Mouse (Mus musculus): Measurements from ENCODE around the gene Psme2. TPM values are rescaled to one million over a fixed set of nuclear protein-coding genes. Genes with fewer than 3 reads are reported as not detected.

Psme2 gene
- polyA plus RNA-seq, 1 experiment from 2014 or later, result 226 TPM

- ATAC-seq (ENCODE audit: low FRiP score, low TSS enrichment), result no peak
- Histone ChIP-seq H3K36me3 (ENCODE audit: insufficient read depth, low read length) (no peaks in the 10 kb centered on the region), H3K4me1 (ENCODE audit: insufficient read depth, low read length) (peaks cover 18% of the 10 kb centered on the region), H3K9me3 (ENCODE audit: low read length) (no peaks in the 10 kb centered on the region), H3K27ac (ENCODE audit: low read length) (peak overlapping the region; percentile 85), H3K4me2 (replicated peaks; ENCODE audit: low read depth, low read length) (no peak overlapping the region), H3K9ac (replicated peaks; ENCODE audit: low read length) (no peak overlapping the region), H3K4me3 (ENCODE audit: low read length) (no peak overlapping the region), H3K27me3 (ENCODE audit: insufficient read depth, low read length) (no peaks in the 10 kb centered on the region)
- 24% methylated on average over 5 of the region's 5 CpGs for WGBS
Measured at GRCm38 (mm10) chr14:55557003-55557402, 33.9 kb downstream of the Psme2 start.

- H3K9me3 ChIP-seq (ENCODE audit: low read length), result no peaks in the 10 kb centered on the region
- WGBS, result 90% methylated on average over 3 of the region's 3 CpGs
- no peak overlapping the region for H3K4me3 ChIP-seq (ENCODE audit: low read length)
- peaks cover 7% of the 10 kb centered on the region; the same call in 1 of the 2 replicates for H3K4me1 ChIP-seq (ENCODE audit: insufficient read depth, low read length)
- H3K36me3 ChIP-seq (ENCODE audit: insufficient read depth, low read length), result no peaks in the 10 kb centered on the region
- no peak overlapping the region for H3K9ac ChIP-seq (replicated peaks; ENCODE audit: low read length)
- no peaks in the 10 kb centered on the region for H3K27me3 ChIP-seq (ENCODE audit: insufficient read depth, low read length)
- H3K27ac ChIP-seq (ENCODE audit: low read length), result no peak overlapping the region
- no peak for ATAC-seq (ENCODE audit: low FRiP score, low TSS enrichment)
- H3K4me2 ChIP-seq (replicated peaks; ENCODE audit: low read depth, low read length), result no peak overlapping the region
Measured at GRCm38 (mm10) chr14:55555788-55556187, 35.1 kb downstream of the Psme2 start.

- Histone ChIP-seq H3K4me3 (ENCODE audit: low read length) (no peak overlapping the region), H3K27me3 (ENCODE audit: insufficient read depth, low read length) (no peaks in the 10 kb centered on the region), H3K36me3 (ENCODE audit: insufficient read depth, low read length) (0 out of 2 replicates have a peak, but pooled peaks cover 6% of the 10 kb centered on the region), H3K9me3 (ENCODE audit: low read length) (no peaks in the 10 kb centered on the region), H3K27ac (ENCODE audit: low read length) (no peak overlapping the region), H3K4me2 (replicated peaks; ENCODE audit: low read depth, low read length) (no peak overlapping the region), H3K4me1 (ENCODE audit: insufficient read depth, low read length) (peaks cover 7% of the 10 kb centered on the region; the same call in 1 of the 2 replicates), H3K9ac (replicated peaks; ENCODE audit: low read length) (no peak overlapping the region)
- no peak for ATAC-seq (ENCODE audit: low FRiP score, low TSS enrichment)
Measured at GRCm38 (mm10) chr14:55554635-55555034, 36.3 kb downstream of the Psme2 start.

- Histone ChIP-seq H3K4me3 (ENCODE audit: low read length) (no peak overlapping the region), H3K9ac (replicated peaks; ENCODE audit: low read length) (no peak overlapping the region), H3K27ac (ENCODE audit: low read length) (no peak overlapping the region), H3K9me3 (ENCODE audit: low read length) (no peaks in the 10 kb centered on the region), H3K27me3 (ENCODE audit: insufficient read depth, low read length) (no peaks in the 10 kb centered on the region), H3K36me3 (ENCODE audit: insufficient read depth, low read length) (peaks cover 27% of the 10 kb centered on the region), H3K4me2 (replicated peaks; ENCODE audit: low read depth, low read length) (no peak overlapping the region), H3K4me1 (ENCODE audit: insufficient read depth, low read length) (no peaks in the 10 kb centered on the region)
- 94% methylated on average over 8 of the region's 8 CpGs for WGBS
- ATAC-seq (ENCODE audit: low FRiP score, low TSS enrichment), result no peak
Measured at GRCm38 (mm10) chr14:55551794-55552193, 39.1 kb downstream of the Psme2 start.

GRCm38 (mm10) chr14:55551347-55551746 is 39.6 kb downstream of the Psme2 start:
- H3K27ac ChIP-seq (ENCODE audit: low read length), result no peak overlapping the region
- no peak overlapping the region for H3K4me3 ChIP-seq (ENCODE audit: low read length)

GRCm38 (mm10) chr14:55550191-55550590 is 40.7 kb downstream of the Psme2 start:
- Histone ChIP-seq H3K27ac (ENCODE audit: low read length) (no peak overlapping the region), H3K9ac (replicated peaks; ENCODE audit: low read length) (no peak overlapping the region), H3K4me2 (replicated peaks; ENCODE audit: low read depth, low read length) (no peak overlapping the region), H3K27me3 (ENCODE audit: insufficient read depth, low read length) (no peaks in the 10 kb centered on the region), H3K4me3 (ENCODE audit: low read length) (no peak overlapping the region), H3K4me1 (ENCODE audit: insufficient read depth, low read length) (no peaks in the 10 kb centered on the region), H3K9me3 (ENCODE audit: low read length) (no peaks in the 10 kb centered on the region), H3K36me3 (ENCODE audit: insufficient read depth, low read length) (peaks cover 41% of the 10 kb centered on the region)
- WGBS, result 92% methylated on average over 6 of the region's 6 CpGs
- ATAC-seq (ENCODE audit: low FRiP score, low TSS enrichment), result no peak

More at GRCm38 (mm10) chr14:55551347-55551746, 39.6 kb downstream of the Psme2 start:
- no peak overlapping the region for H3K9ac ChIP-seq (replicated peaks; ENCODE audit: low read length)
- no peak for ATAC-seq (ENCODE audit: low FRiP score, low TSS enrichment)
- no peaks in the 10 kb centered on the region for H3K4me1 ChIP-seq (ENCODE audit: insufficient read depth, low read length)
- peaks cover 31% of the 10 kb centered on the region for H3K36me3 ChIP-seq (ENCODE audit: insufficient read depth, low read length)
- 67% methylated on average over 5 of the region's 5 CpGs for WGBS
- no peaks in the 10 kb centered on the region for H3K27me3 ChIP-seq (ENCODE audit: insufficient read depth, low read length)
- no peaks in the 10 kb centered on the region for H3K9me3 ChIP-seq (ENCODE audit: low read length)
- no peak overlapping the region for H3K4me2 ChIP-seq (replicated peaks; ENCODE audit: low read depth, low read length)

GRCm38 (mm10) chr14:55544334-55544733 is 46.6 kb downstream of the Psme2 start:
- no peak overlapping the region for H3K4me3 ChIP-seq (ENCODE audit: low read length)
- no peak overlapping the region for H3K4me2 ChIP-seq (replicated peaks; ENCODE audit: low read depth, low read length)
- H3K36me3 ChIP-seq (ENCODE audit: insufficient read depth, low read length), result peaks cover 59% of the 10 kb centered on the region
- no peaks in the 10 kb centered on the region for H3K27me3 ChIP-seq (ENCODE audit: insufficient read depth, low read length)
- H3K9ac ChIP-seq (replicated peaks; ENCODE audit: low read length), result no peak overlapping the region
- no peak overlapping the region for H3K27ac ChIP-seq (ENCODE audit: low read length)
- WGBS, result 85% methylated on average over 9 of the region's 9 CpGs
- H3K9me3 ChIP-seq (ENCODE audit: low read length), result no peaks in the 10 kb centered on the region
- H3K4me1 ChIP-seq (ENCODE audit: insufficient read depth, low read length), result peaks cover 12% of the 10 kb centered on the region
- ATAC-seq (ENCODE audit: low FRiP score, low TSS enrichment), result no peak

- 96% methylated on average over 12 of the region's 12 CpGs for WGBS
Measured at GRCm38 (mm10) chr14:55542268-55542667, 48.6 kb downstream of the Psme2 start.

GRCm38 (mm10) chr14:55540787-55541321 is 50.1 kb downstream of the Psme2 start:
- Histone ChIP-seq H3K27ac (ENCODE audit: low read length) (peak overlapping the region; percentile 93), H3K4me3 (ENCODE audit: low read length) (peak overlapping the region; percentile 64), H3K9me3 (ENCODE audit: low read length) (no peaks in the 10 kb centered on the region), H3K4me2 (replicated peaks; ENCODE audit: low read depth, low read length) (peak overlapping the region; percentile 64), H3K36me3 (ENCODE audit: insufficient read depth, low read length) (peaks cover 32% of the 10 kb centered on the region), H3K9ac (replicated peaks; ENCODE audit: low read length) (peak overlapping the region; percentile 77), H3K4me1 (ENCODE audit: insufficient read depth, low read length) (peaks cover 12% of the 10 kb centered on the region), H3K27me3 (ENCODE audit: insufficient read depth, low read length) (no peaks in the 10 kb centered on the region)
- 4% methylated on average over 10 of the region's 10 CpGs for WGBS
- ATAC-seq (ENCODE audit: low FRiP score, low TSS enrichment), result peak; percentile 47

More at GRCm38 (mm10) chr14:55542268-55542667, 48.6 kb downstream of the Psme2 start:
- H3K27me3 ChIP-seq (ENCODE audit: insufficient read depth, low read length), result no peaks in the 10 kb centered on the region
- H3K9ac ChIP-seq (replicated peaks; ENCODE audit: low read length), result no peak overlapping the region
- ATAC-seq (ENCODE audit: low FRiP score, low TSS enrichment), result no peak
- peaks cover 12% of the 10 kb centered on the region for H3K4me1 ChIP-seq (ENCODE audit: insufficient read depth, low read length)
- peaks cover 40% of the 10 kb centered on the region for H3K36me3 ChIP-seq (ENCODE audit: insufficient read depth, low read length)
- no peak overlapping the region for H3K4me3 ChIP-seq (ENCODE audit: low read length)
- H3K9me3 ChIP-seq (ENCODE audit: low read length), result no peaks in the 10 kb centered on the region
- no peak overlapping the region for H3K4me2 ChIP-seq (replicated peaks; ENCODE audit: low read depth, low read length)
- no peak overlapping the region for H3K27ac ChIP-seq (ENCODE audit: low read length)

GRCm38 (mm10) chr14:55540067-55540786 is 50.7 kb downstream of the Psme2 start, which contains the start of gene Pck2:
TSS of gene Pck2 (plus strand) at chr14:55540266.
- H3K9ac ChIP-seq (replicated peaks; ENCODE audit: low read length), result peak within 1 kb of the TSS; percentile 77
- peak within 1 kb of the TSS; percentile 64 for H3K4me3 ChIP-seq (ENCODE audit: low read length)
- ATAC-seq (ENCODE audit: low FRiP score, low TSS enrichment), result peak; percentile 98
- no peaks in the 10 kb centered on the region for H3K27me3 ChIP-seq (ENCODE audit: insufficient read depth, low read length)
- peaks cover 26% of the 10 kb centered on the region for H3K36me3 ChIP-seq (ENCODE audit: insufficient read depth, low read length)
- 0% methylated on average over 32 of the region's 32 CpGs for WGBS
- H3K27ac ChIP-seq (ENCODE audit: low read length), result peak within 1 kb of the TSS; percentile 93
- H3K4me2 ChIP-seq (replicated peaks; ENCODE audit: low read depth, low read length), result peak within 1 kb of the TSS; percentile 64
- H3K9me3 ChIP-seq (ENCODE audit: low read length), result no peaks in the 10 kb centered on the region
- H3K4me1 ChIP-seq (ENCODE audit: insufficient read depth, low read length), result peaks cover 12% of the 10 kb centered on the region

All from kidney, embryonic 16.5 days (tissue).